Mouse (Mus musculus): Measurements from ENCODE around the gene Iqcf1.

GRCm38 (mm10) chr9:106512729-106513450, 13.1 kb downstream of the Iqcf1 start:
- TF ChIP-seq CTCF (IDR thresholded peaks at IDR 0.05; ENCODE audit: low read depth) = no peak
- TF ChIP-seq EP300 (optimal IDR thresholded peaks at IDR 0.05) = no peak
